Mouse (Mus musculus): ENCODE results near the gene Dcaf5. TPM values are rescaled to one million over a fixed set of nuclear protein-coding genes. Genes with fewer than 3 reads are reported as not detected.

The Dcaf5 gene
- polyA plus RNA-seq (2012; rRNA removed): 27.8 and 33.9 TPM in 2 replicates
- polyA plus RNA-seq (2014; fragmentation: Nextera tagmentation; extraction: Ambion mirVana): 13.9 and 15.6 TPM in 2 replicates

GRCm38 (mm10) chr12:80436336-80436976, at the start of gene Dcaf5:
TSS of gene Dcaf5 (minus strand) at chr12:80436601.
- peaks cover 2% of the 10 kb centered on the region; the same call in 1 of the 2 replicates for H3K36me3 ChIP-seq (ENCODE audit: control insufficient read depth, insufficient read depth, low read length)
- H3K27me3 ChIP-seq (ENCODE audit: control insufficient read depth, insufficient read depth, low read length): no peaks in the 10 kb centered on the region
- WGBS: 0% methylated on average over 55 of the region's 79 CpGs
- peak; percentile 65 for DNase-seq (ENCODE audit: low spot score)
- peak within 1 kb of the TSS; percentile 84 for H3K9ac ChIP-seq (ENCODE audit: low read depth, low read length, severe bottlenecking)
- no peaks in the 10 kb centered on the region for H3K9me3 ChIP-seq (ENCODE audit: control insufficient read depth, low read length)
- peak; percentile 68; the same call in 1 of the 2 replicates for TF ChIP-seq POLR2A (IDR thresholded peaks at IDR 0.05; ENCODE audit: borderline replicate concordance, extremely low read depth, insufficient read depth, insufficient read length)
- H3K4me2 ChIP-seq (replicated peaks; ENCODE audit: low read depth, low read length, severe bottlenecking): peak within 1 kb of the TSS; percentile 77
- ATAC-seq (ENCODE audit: low FRiP score, low read depth): peak; percentile 65
- H3K27ac ChIP-seq (replicated peaks; ENCODE audit: low read depth, low read length): peak within 1 kb of the TSS; percentile 91
- no peaks in the 10 kb centered on the region for H3K4me1 ChIP-seq (ENCODE audit: control insufficient read depth, insufficient read depth, low read length)
- peak within 1 kb of the TSS; percentile 91 for H3K4me3 ChIP-seq (replicated peaks; ENCODE audit: low read length)

DNA sequence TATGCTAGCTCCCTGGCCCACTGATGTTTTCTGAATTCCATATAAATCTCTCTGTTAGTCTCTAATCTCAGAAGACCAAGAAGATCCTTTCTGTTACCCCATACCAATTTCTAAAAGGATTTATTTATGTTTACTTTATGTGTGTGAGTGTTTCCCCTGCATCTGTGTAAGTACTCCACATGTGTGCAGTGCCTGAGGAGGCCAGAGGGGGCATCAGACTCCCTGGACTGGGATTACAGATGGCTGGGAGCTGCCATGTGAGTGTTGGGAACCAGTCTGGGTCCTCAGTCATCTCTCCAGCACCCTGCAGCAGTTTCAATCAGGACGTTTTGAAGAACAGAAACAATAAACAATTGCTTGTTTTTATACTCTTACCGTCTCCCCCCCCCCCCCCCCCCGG, 47.0 kb upstream of the Dcaf5 start:
- peaks cover 29% of the 10 kb centered on the region for H3K36me3 ChIP-seq (ENCODE audit: control insufficient read depth, insufficient read depth, low read length)
- WGBS: 87% methylated on average over 3 of the region's 3 CpGs
- ATAC-seq (ENCODE audit: low FRiP score, low read depth): no peak

DNA sequence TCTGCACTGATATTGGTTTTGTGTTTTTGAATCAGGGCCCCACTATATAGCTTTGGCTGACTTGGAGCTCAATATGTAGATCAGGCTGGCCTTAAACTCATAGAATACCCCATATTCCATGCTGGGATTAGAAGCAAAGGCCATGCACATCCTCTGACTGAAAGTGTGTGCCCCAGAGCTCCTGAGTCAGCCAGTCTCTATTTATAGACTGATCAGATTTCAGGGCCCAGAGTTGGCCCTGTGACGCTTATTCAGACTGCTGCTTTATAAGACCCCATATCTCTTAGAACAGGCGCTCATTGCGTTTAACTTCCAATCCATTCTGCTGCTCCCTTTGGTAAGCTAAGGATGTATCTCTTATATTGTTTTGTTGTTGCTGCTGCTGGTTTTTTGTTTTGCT, 43.6 kb upstream of the Dcaf5 start:
- Histone ChIP-seq H3K4me3 (replicated peaks; ENCODE audit: low read length) (no peak overlapping the region), H3K27me3 (ENCODE audit: control insufficient read depth, insufficient read depth, low read length) (no peaks in the 10 kb centered on the region), H3K9me3 (ENCODE audit: control insufficient read depth, low read length) (no peaks in the 10 kb centered on the region), H3K4me1 (ENCODE audit: control insufficient read depth, insufficient read depth, low read length) (no peaks in the 10 kb centered on the region), H3K9ac (ENCODE audit: low read depth, low read length, severe bottlenecking) (no peak overlapping the region), H3K4me2 (replicated peaks; ENCODE audit: low read depth, low read length, severe bottlenecking) (no peak overlapping the region), H3K27ac (replicated peaks; ENCODE audit: low read depth, low read length) (no peak overlapping the region), H3K36me3 (ENCODE audit: control insufficient read depth, insufficient read depth, low read length) (peaks cover 22% of the 10 kb centered on the region)
- WGBS: 80% methylated on average over 3 of the region's 3 CpGs
- DNase-seq (ENCODE audit: low spot score) (no peak), ATAC-seq (ENCODE audit: low FRiP score, low read depth) (no peak)
- no peak for TF ChIP-seq POLR2A (IDR thresholded peaks at IDR 0.05; ENCODE audit: borderline replicate concordance, extremely low read depth, insufficient read depth, insufficient read length)

More for the DNA sequence above, 47.0 kb upstream of the Dcaf5 start:
- no peak overlapping the region for H3K27ac ChIP-seq (replicated peaks; ENCODE audit: low read depth, low read length)
- H3K9ac ChIP-seq (ENCODE audit: low read depth, low read length, severe bottlenecking): no peak overlapping the region
- no peak overlapping the region for H3K4me2 ChIP-seq (replicated peaks; ENCODE audit: low read depth, low read length, severe bottlenecking)
- TF ChIP-seq POLR2A (IDR thresholded peaks at IDR 0.05; ENCODE audit: borderline replicate concordance, extremely low read depth, insufficient read depth, insufficient read length): no peak
- no peak for DNase-seq (ENCODE audit: low spot score)
- no peaks in the 10 kb centered on the region for H3K27me3 ChIP-seq (ENCODE audit: control insufficient read depth, insufficient read depth, low read length)
- H3K9me3 ChIP-seq (ENCODE audit: control insufficient read depth, low read length): no peaks in the 10 kb centered on the region
- H3K4me1 ChIP-seq (ENCODE audit: control insufficient read depth, insufficient read depth, low read length): no peaks in the 10 kb centered on the region
- no peak overlapping the region for H3K4me3 ChIP-seq (replicated peaks; ENCODE audit: low read length)

DNA sequence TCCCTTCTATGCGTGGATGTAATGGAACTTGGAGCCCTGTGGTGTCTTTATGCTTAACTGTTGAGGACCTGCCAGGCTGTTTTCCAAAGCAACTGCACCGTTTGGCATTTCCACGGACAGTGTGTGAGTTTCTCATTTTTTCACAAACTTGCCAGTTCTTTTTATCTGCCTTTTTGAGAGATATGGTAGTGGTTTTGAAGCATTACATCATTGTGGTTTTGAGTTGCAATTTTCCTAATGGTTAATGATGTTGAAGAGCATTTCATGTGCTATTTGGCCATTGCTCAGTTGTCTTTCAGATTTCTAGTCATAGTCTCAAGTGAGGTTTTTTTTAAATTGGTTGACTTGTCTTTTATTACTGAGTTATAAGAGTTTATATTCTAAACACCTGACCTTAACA, 37.3 kb upstream of the Dcaf5 start:
- H3K9ac ChIP-seq (ENCODE audit: low read depth, low read length, severe bottlenecking): no peak overlapping the region
- H3K4me3 ChIP-seq (replicated peaks; ENCODE audit: low read length): no peak overlapping the region
- H3K9me3 ChIP-seq (ENCODE audit: control insufficient read depth, low read length): no peaks in the 10 kb centered on the region
- DNase-seq (ENCODE audit: low spot score) (no peak), ATAC-seq (ENCODE audit: low FRiP score, low read depth) (no peak)
- H3K36me3 ChIP-seq (ENCODE audit: control insufficient read depth, insufficient read depth, low read length): peaks cover 7% of the 10 kb centered on the region
- TF ChIP-seq POLR2A (IDR thresholded peaks at IDR 0.05; ENCODE audit: borderline replicate concordance, extremely low read depth, insufficient read depth, insufficient read length): no peak
- H3K27me3 ChIP-seq (ENCODE audit: control insufficient read depth, insufficient read depth, low read length): no peaks in the 10 kb centered on the region
- 90% methylated on average over 3 of the region's 3 CpGs for WGBS
- no peaks in the 10 kb centered on the region for H3K4me1 ChIP-seq (ENCODE audit: control insufficient read depth, insufficient read depth, low read length)
- no peak overlapping the region for H3K4me2 ChIP-seq (replicated peaks; ENCODE audit: low read depth, low read length, severe bottlenecking)
- no peak overlapping the region for H3K27ac ChIP-seq (replicated peaks; ENCODE audit: low read depth, low read length)

- no peak for DNase-seq (ENCODE audit: low spot score)
Observed at GRCm38 (mm10) chr12:80471926-80472325, 35.5 kb upstream of the Dcaf5 start.

More at GRCm38 (mm10) chr12:80471926-80472325, 35.5 kb upstream of the Dcaf5 start:
- Histone ChIP-seq H3K27ac (replicated peaks; ENCODE audit: low read depth, low read length) (no peak overlapping the region), H3K4me1 (ENCODE audit: control insufficient read depth, insufficient read depth, low read length) (no peaks in the 10 kb centered on the region), H3K36me3 (ENCODE audit: control insufficient read depth, insufficient read depth, low read length) (peaks cover 5% of the 10 kb centered on the region; the same call in 1 of the 2 replicates), H3K4me3 (replicated peaks; ENCODE audit: low read length) (no peak overlapping the region), H3K9ac (ENCODE audit: low read depth, low read length, severe bottlenecking) (no peak overlapping the region), H3K4me2 (replicated peaks; ENCODE audit: low read depth, low read length, severe bottlenecking) (no peak overlapping the region), H3K27me3 (ENCODE audit: control insufficient read depth, insufficient read depth, low read length) (no peaks in the 10 kb centered on the region), H3K9me3 (ENCODE audit: control insufficient read depth, low read length) (no peaks in the 10 kb centered on the region)
- ATAC-seq (ENCODE audit: low FRiP score, low read depth): no peak
- TF ChIP-seq POLR2A (IDR thresholded peaks at IDR 0.05; ENCODE audit: borderline replicate concordance, extremely low read depth, insufficient read depth, insufficient read length): no peak
- 71% methylated on average over 4 of the region's 4 CpGs for WGBS
